Mouse (Mus musculus) small intestine, adult 2 months (tissue): ENCODE results near the gene Wwox.

Source experiments
- CTCF ChIP-seq: fragments of 200-500 bp; IDR thresholded peaks from 2 replicates; pipeline ENCODE4 v1.5.1; 2012; ENCODE audit warnings: low read depth, mild to moderate bottlenecking, control low read depth, inconsistent platforms, low read length, moderate library complexity, mixed read lengths; ENCODE audit not compliant: insufficient replicate concordance, insufficient read length; ENCODE audit errors: extremely low read depth
- POLR2A ChIP-seq: fragments of 200-500 bp; IDR thresholded peaks from 2 replicates; pipeline ENCODE4 v1.6.1; 2012; ENCODE audit warnings: low read depth, mild to moderate bottlenecking, control low read depth, inconsistent platforms, low read length, moderate library complexity

GRCm38 (mm10) chr8:114636376-114636775 is 196.9 kb downstream of the Wwox start:
- no peak for TF ChIP-seq POLR2A
- TF ChIP-seq CTCF, result no peak
